Mouse (Mus musculus): ENCODE data around the gene Dcaf10. TPM values are rescaled to one million over a fixed set of nuclear protein-coding genes. Genes with fewer than 3 reads are reported as not detected.
A peak's percentile ranks its signal among the peaks of the same experiment; 100 is the strongest.

Dcaf10 gene
- polyA plus RNA-seq, 1 experiment from 2014 or later = 14.1 TPM

GRCm38 (mm10) chr4:45408427-45409132 is 66.7 kb downstream of the Dcaf10 start, which contains the start of gene Slc25a51:
Gene Slc25a51, minus strand, starts transcription at chr4:45408766.
- ATAC-seq (ENCODE audit: insufficient read depth, low FRiP score, low TSS enrichment) (peak; percentile 96), DNase-seq (ENCODE audit: low spot score) (peak; percentile 95)
- 0% methylated on average over 40 of the region's 67 CpGs for WGBS

GRCm38 (mm10) chr4:45409270-45409669 is 67.4 kb downstream of the Dcaf10 start:
- Histone ChIP-seq H3K4me1 (ENCODE audit: control insufficient read depth, insufficient read depth, low read length) (peaks cover 18% of the 10 kb centered on the region), H3K4me2 (ENCODE audit: low read depth) (peak overlapping the region; percentile 74), H3K9ac (ENCODE audit: low read length) (peak overlapping the region; percentile 96), H3K36me3 (ENCODE audit: control insufficient read depth, insufficient read depth, low read length) (no peaks in the 10 kb centered on the region), H3K27me3 (ENCODE audit: control insufficient read depth, insufficient read depth, low read length) (no peaks in the 10 kb centered on the region), H3K9me3 (ENCODE audit: control insufficient read depth, low read length) (no peaks in the 10 kb centered on the region), H3K27ac (ENCODE audit: low read depth, low read length) (0 out of 2 replicates have a peak overlapping the region, but pooled peaks have one; percentile 93), H3K4me3 (ENCODE audit: low read depth, low read length) (peak overlapping the region; percentile 96)
- under 1% methylated on average over 10 of the region's 10 CpGs for WGBS
- DNase-seq (ENCODE audit: low spot score) (peak; percentile 60), ATAC-seq (ENCODE audit: insufficient read depth, low FRiP score, low TSS enrichment) (0 out of 2 replicates have a peak, but pooled peaks have one; percentile 8)

More at GRCm38 (mm10) chr4:45408427-45409132, 66.7 kb downstream of the Dcaf10 start, which contains the start of gene Slc25a51:
- peaks cover 18% of the 10 kb centered on the region for H3K4me1 ChIP-seq (ENCODE audit: control insufficient read depth, insufficient read depth, low read length)
- H3K9ac ChIP-seq (ENCODE audit: low read length) = peak within 1 kb of the TSS; percentile 96
- H3K4me3 ChIP-seq (ENCODE audit: low read depth, low read length) = peak within 1 kb of the TSS; percentile 96
- peak within 1 kb of the TSS; percentile 93 for H3K27ac ChIP-seq (ENCODE audit: low read depth, low read length)
- H3K36me3 ChIP-seq (ENCODE audit: control insufficient read depth, insufficient read depth, low read length) = no peaks in the 10 kb centered on the region
- H3K4me2 ChIP-seq (ENCODE audit: low read depth) = peak within 1 kb of the TSS; percentile 74
- no peaks in the 10 kb centered on the region for H3K9me3 ChIP-seq (ENCODE audit: control insufficient read depth, low read length)
- no peaks in the 10 kb centered on the region for H3K27me3 ChIP-seq (ENCODE audit: control insufficient read depth, insufficient read depth, low read length)

DNA sequence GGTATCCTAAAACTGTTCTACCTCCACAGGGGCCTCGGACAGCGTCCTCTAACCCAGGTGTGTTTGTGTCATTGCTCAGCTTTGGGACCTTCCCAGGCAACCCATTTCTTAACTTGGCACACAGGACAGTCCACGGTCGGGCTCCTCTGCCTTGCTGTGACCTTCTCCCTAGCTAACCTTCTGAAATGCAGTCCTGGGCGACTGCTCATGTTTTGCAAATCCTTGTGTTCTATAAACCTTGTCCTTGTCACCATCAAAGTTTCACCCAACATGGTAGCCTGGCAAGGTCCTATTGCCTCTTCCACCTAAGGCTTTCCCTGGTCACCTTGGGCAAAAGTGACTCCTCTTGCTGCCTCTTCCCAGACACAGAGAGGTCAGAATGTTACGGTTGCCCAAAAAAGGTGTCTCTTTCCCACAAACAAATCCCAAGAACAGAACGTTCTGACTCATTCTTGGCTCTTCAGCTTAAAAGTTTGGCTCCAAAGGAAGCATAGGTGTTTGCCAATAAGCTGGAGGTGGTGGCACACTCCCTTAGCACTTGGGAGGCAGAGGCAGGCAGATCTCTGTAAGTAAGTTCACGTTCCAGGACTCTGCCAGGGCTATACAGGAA is 69.4 kb downstream of the Dcaf10 start:
- no peak for DNase-seq (ENCODE audit: low spot score)

DNA sequence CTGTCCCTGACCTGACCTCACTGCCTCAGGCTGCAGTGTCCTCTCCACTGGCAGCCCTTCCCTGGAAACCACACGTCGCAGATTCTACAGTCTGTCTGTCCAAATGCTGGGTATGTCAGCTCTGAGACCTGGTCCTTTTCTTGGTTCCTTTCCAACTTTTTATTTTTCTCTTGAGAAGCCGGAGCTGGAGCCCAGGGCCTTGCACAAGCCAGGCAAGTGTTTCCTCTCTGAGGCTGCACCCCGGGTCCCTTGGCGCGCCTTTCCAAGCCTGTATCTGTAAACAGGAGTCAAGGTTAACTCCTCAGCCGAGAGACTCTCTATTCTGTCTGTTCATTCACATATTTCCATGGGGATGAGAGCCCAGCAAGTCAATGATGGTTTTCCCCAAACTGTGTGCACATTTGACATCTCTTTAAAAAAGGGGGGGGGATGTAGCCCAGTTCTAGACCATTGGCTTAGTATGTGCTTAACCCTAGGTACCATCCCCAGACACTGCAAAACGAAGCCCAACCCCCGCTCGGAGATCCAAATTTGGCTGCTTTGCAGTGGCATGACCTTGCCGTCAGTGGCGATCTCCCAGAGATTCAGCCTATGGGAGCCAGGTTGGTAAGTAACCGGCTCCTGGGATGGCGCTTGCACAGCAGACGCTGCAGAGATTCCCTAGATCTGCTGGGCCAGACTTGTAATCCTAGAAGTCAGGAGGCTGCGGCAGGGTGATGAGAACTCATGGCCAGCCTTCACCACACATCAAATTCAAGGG is 70.7 kb downstream of the Dcaf10 start:
- no peaks in the 10 kb centered on the region for H3K9me3 ChIP-seq (ENCODE audit: control insufficient read depth, low read length)
- no peak for ATAC-seq (ENCODE audit: insufficient read depth, low FRiP score, low TSS enrichment)
- H3K4me2 ChIP-seq (ENCODE audit: low read depth) = no peak overlapping the region
- no peak overlapping the region for H3K9ac ChIP-seq (ENCODE audit: low read length)
- H3K4me1 ChIP-seq (ENCODE audit: control insufficient read depth, insufficient read depth, low read length) = peaks cover 4% of the 10 kb centered on the region
- no peak for DNase-seq (ENCODE audit: low spot score)
- no peaks in the 10 kb centered on the region for H3K27me3 ChIP-seq (ENCODE audit: control insufficient read depth, insufficient read depth, low read length)
- H3K27ac ChIP-seq (ENCODE audit: low read depth, low read length) = no peak overlapping the region
- no peaks in the 10 kb centered on the region for H3K36me3 ChIP-seq (ENCODE audit: control insufficient read depth, insufficient read depth, low read length)
- no peak overlapping the region for H3K4me3 ChIP-seq (ENCODE audit: low read depth, low read length)
- WGBS = 77% methylated on average over 16 of the region's 16 CpGs

More for the DNA sequence above, 69.4 kb downstream of the Dcaf10 start:
- Histone ChIP-seq H3K9ac (ENCODE audit: low read length) (no peak overlapping the region), H3K9me3 (ENCODE audit: control insufficient read depth, low read length) (no peaks in the 10 kb centered on the region), H3K4me3 (ENCODE audit: low read depth, low read length) (no peak overlapping the region), H3K36me3 (ENCODE audit: control insufficient read depth, insufficient read depth, low read length) (no peaks in the 10 kb centered on the region), H3K4me2 (ENCODE audit: low read depth) (no peak overlapping the region), H3K27ac (ENCODE audit: low read depth, low read length) (no peak overlapping the region), H3K27me3 (ENCODE audit: control insufficient read depth, insufficient read depth, low read length) (no peaks in the 10 kb centered on the region), H3K4me1 (ENCODE audit: control insufficient read depth, insufficient read depth, low read length) (peaks cover 16% of the 10 kb centered on the region)
- WGBS = 86% methylated on average over 8 of the region's 8 CpGs
- no peak for ATAC-seq (ENCODE audit: insufficient read depth, low FRiP score, low TSS enrichment)

DNA sequence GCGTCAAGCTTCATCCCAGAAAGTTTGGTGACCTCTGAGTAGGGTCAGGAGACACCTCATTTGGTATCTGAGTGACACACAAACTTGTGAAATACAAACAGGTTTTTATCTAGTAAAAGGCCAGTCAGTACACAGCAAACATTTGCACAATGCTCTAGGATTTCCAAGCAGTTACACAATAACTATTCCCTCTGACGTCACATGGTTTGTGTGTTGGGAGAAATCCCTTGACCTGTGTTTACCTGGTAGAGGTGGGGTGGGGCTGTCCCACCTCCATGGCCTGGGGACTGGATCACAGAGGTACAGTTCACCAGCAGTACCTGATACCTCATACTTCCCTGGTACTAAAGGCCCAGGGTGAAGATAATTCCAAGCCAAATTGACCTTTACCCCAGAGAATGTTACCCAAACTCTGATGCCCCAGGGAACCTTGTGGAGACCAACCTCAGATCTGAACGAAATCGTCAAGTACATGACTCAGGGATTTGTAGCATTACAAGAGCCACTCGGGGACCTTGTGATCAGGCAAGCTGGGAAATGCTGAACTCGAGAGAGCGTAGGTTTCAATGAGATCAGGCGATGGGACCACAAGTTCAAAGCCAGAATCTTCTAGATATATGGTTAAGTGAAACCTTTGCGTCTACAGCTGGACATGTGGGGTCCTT is 71.9 kb downstream of the Dcaf10 start:
- ATAC-seq (ENCODE audit: insufficient read depth, low FRiP score, low TSS enrichment) (no peak), DNase-seq (ENCODE audit: low spot score) (no peak)
- no peak overlapping the region for H3K4me2 ChIP-seq (ENCODE audit: low read depth)
- no peak overlapping the region for H3K9ac ChIP-seq (ENCODE audit: low read length)
- H3K27me3 ChIP-seq (ENCODE audit: control insufficient read depth, insufficient read depth, low read length) = no peaks in the 10 kb centered on the region
- no peaks in the 10 kb centered on the region for H3K36me3 ChIP-seq (ENCODE audit: control insufficient read depth, insufficient read depth, low read length)
- WGBS = 83% methylated on average over 9 of the region's 9 CpGs
- H3K27ac ChIP-seq (ENCODE audit: low read depth, low read length) = no peak overlapping the region
- peaks cover 4% of the 10 kb centered on the region; the same call in 1 of the 2 replicates for H3K4me1 ChIP-seq (ENCODE audit: control insufficient read depth, insufficient read depth, low read length)
- no peaks in the 10 kb centered on the region for H3K9me3 ChIP-seq (ENCODE audit: control insufficient read depth, low read length)
- no peak overlapping the region for H3K4me3 ChIP-seq (ENCODE audit: low read depth, low read length)

DNA sequence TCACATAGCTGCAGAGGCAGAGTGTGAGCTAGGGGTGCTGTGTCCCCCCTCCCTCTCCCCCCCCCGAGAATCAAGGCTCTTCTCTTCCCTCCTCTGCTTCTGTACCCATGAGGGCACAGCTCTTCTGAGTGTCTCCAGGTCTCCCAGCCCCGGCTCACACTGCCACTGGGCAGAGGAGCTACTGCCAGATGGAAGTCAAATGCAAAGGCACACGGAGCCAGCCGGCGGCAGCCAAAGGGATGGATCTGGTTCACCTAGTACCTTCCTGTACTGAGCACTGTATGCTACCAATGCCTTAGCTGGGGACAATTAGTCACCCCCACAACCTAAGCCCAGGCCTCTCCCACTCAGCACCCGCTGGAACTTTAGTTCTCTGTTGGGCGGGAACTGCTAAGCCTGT is 74.4 kb downstream of the Dcaf10 start:
- WGBS = 77% methylated on average over 7 of the region's 7 CpGs
- Histone ChIP-seq H3K4me2 (ENCODE audit: low read depth) (no peak overlapping the region), H3K4me1 (ENCODE audit: control insufficient read depth, insufficient read depth, low read length) (no peaks in the 10 kb centered on the region), H3K9ac (ENCODE audit: low read length) (no peak overlapping the region; the same call in 1 of the 2 replicates), H3K9me3 (ENCODE audit: control insufficient read depth, low read length) (no peaks in the 10 kb centered on the region), H3K27me3 (ENCODE audit: control insufficient read depth, insufficient read depth, low read length) (no peaks in the 10 kb centered on the region), H3K36me3 (ENCODE audit: control insufficient read depth, insufficient read depth, low read length) (no peaks in the 10 kb centered on the region), H3K27ac (ENCODE audit: low read depth, low read length) (no peak overlapping the region), H3K4me3 (ENCODE audit: low read depth, low read length) (no peak overlapping the region)
- ATAC-seq (ENCODE audit: insufficient read depth, low FRiP score, low TSS enrichment) (no peak), DNase-seq (ENCODE audit: low spot score) (no peak)

DNA sequence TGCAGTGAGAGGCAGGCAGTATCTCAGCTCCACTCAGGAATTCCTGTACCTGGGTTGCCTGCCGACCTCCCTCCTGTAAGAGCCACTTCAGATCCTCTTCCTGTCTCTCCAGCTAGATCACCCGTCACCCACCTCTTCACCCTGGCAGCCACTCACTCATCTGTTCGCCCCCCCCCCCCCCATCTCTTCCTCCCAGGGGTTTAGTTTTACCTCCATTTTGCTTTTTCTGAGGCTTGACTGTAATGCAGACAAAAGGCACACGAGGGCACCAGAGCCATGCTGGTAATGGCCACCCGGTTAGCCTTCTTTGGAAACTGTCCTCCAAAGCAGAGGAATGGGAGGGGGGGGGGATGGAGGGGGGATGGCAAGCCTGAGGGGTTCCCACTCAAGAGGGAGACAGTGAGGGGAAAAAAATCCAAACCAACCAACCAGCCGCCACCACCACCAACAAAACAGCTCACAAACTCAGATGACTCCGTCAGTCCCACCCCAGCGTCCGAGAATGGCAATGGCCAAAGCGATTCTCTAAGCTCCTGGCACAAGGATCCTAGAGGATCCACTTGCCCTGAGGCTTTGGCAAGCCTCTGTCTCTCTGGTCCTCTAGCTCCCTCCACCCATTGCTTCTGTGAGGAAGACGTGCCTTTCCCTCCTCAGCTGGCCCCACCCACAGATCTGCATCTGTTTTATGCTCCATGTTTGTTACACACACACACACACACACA is 76.5 kb downstream of the Dcaf10 start:
- no peaks in the 10 kb centered on the region for H3K9me3 ChIP-seq (ENCODE audit: control insufficient read depth, low read length)
- H3K4me3 ChIP-seq (ENCODE audit: low read depth, low read length) = no peak overlapping the region
- H3K36me3 ChIP-seq (ENCODE audit: control insufficient read depth, insufficient read depth, low read length) = no peaks in the 10 kb centered on the region
- no peak overlapping the region for H3K27ac ChIP-seq (ENCODE audit: low read depth, low read length)
- H3K4me2 ChIP-seq (ENCODE audit: low read depth) = no peak overlapping the region
- ATAC-seq (ENCODE audit: insufficient read depth, low FRiP score, low TSS enrichment) (peak; percentile 38), DNase-seq (ENCODE audit: low spot score) (peak; percentile 78)
- 26% methylated on average over 10 of the region's 11 CpGs for WGBS
- no peak overlapping the region for H3K9ac ChIP-seq (ENCODE audit: low read length)
- no peaks in the 10 kb centered on the region for H3K27me3 ChIP-seq (ENCODE audit: control insufficient read depth, insufficient read depth, low read length)
- H3K4me1 ChIP-seq (ENCODE audit: control insufficient read depth, insufficient read depth, low read length) = peaks cover under 1% of the 10 kb centered on the region; the same call in 1 of the 2 replicates

GRCm38 (mm10) chr4:45419051-45419450 is 77.2 kb downstream of the Dcaf10 start:
- no peaks in the 10 kb centered on the region for H3K9me3 ChIP-seq (ENCODE audit: control insufficient read depth, low read length)
- 87% methylated on average over 4 of the region's 4 CpGs for WGBS
- H3K4me1 ChIP-seq (ENCODE audit: control insufficient read depth, insufficient read depth, low read length) = peaks cover 5% of the 10 kb centered on the region; the same call in 1 of the 2 replicates
- no peak for ATAC-seq (ENCODE audit: insufficient read depth, low FRiP score, low TSS enrichment)
- no peaks in the 10 kb centered on the region for H3K27me3 ChIP-seq (ENCODE audit: control insufficient read depth, insufficient read depth, low read length)
- H3K36me3 ChIP-seq (ENCODE audit: control insufficient read depth, insufficient read depth, low read length) = no peaks in the 10 kb centered on the region
- no peak for DNase-seq (ENCODE audit: low spot score)
- no peak overlapping the region for H3K27ac ChIP-seq (ENCODE audit: low read depth, low read length)
- no peak overlapping the region for H3K4me2 ChIP-seq (ENCODE audit: low read depth)
- H3K9ac ChIP-seq (ENCODE audit: low read length) = no peak overlapping the region
- no peak overlapping the region for H3K4me3 ChIP-seq (ENCODE audit: low read depth, low read length)
